Mouse (Mus musculus) retina, postnatal 7 days (tissue): ENCODE results near the gene Ccdc117.
"Not testable (repeated sequence)": the region's sequence is repeated elsewhere in the genome, so short reads cannot be mapped to it uniquely, and the experiment has no call there.

Source experiments
- DNase-seq: peaks from one replicate; pipeline ENCODE4 v3.0.0-alpha.2; 2012; ENCODE audit warnings: low read depth, low spot score

The Ccdc117 gene

DNA sequence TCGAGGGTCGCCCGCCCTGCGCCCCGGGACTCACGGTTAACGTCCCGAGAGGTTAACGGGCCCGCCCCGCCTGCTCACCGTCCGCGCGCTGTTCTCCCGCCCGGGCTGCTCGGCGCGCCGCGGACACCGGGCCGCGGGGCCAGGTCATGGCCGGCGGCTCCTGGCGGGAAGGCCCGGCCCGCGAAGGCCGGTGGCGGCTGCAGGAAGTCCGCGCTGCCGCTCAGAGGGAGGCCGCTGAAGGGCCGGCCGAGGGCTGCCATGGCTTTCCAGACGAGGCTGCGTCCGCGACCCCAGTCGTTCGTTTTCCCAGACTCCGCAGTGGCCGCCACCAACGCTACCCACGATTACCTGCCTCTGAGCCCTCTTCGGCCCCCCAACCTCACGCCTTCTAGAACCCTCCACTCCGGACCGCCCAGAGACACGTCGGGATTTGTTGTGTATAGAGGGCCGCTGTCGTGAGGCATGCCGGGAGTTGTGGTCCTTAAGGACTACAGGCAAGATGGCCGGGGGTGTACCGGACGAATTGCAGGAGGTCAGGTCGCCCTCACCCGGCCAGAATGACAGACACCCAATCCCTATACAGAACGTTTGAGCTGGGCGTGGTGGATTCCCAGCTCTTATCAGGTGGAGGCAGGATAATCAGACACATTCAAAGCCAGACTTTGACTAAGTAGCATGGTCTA lies at the start of gene Ccdc117:
Gene Ccdc117 (minus strand): TSS at position 389 of the 683 bp plus-strand sequence.
- peak; percentile 81 for DNase-seq

DNA sequence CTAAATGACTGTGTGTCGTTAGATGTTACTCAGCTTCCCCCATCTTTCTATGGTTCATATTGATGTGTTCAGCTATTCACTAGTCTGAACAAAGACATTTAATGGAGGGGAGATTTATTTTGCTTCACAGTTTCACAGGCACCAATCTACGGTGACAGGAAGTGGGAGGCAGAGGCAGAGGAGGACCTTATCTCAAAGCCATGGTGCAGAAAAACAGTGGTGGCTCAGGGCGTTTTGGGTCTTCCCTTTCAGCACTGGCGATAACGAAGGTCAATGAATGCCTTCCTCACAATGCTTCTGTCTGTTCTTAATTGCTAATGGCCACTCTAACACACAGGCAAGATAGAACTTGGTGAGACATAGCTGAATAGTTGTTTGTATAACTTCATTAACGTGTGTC lies 33.1 kb upstream of the Ccdc117 start:
- no peak for DNase-seq

DNA sequence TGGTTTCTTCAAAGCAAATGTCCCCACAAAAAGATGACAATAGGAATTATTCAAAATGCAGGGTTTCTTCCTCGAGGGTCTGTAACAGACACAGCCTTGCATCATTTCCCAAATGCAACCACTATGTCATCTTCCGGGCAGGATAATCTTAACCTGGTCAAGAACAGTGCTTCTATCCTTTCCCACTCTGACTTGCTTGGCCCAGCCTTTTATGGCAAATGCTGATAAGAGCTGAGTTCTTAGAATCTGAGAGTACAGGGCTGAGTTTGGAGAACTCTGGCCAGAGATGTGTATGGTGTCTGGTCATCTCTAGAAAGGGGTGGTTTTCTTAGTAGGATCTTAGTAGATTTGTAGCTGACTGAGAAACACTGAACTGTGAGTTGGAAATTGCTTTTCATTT lies 31.8 kb upstream of the Ccdc117 start:
- no peak for DNase-seq

DNA sequence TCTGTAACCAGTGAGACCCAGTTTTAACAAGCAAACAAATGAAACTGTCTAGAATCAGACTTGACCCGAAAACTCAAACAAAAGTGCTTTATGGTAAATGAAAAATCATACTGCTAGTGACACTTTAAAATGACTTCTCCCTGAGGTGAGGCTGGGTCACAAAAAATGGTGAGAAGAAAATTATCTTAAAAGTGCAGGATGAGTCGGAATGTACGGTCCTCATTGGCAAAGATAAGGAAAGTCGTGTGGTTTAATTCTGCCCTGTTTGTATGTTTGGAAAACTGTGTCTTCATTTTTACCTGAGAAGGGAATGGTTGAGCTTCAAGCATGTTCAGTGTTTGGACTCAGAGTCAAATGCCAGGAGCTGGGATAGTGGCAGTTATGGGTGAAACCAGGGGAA lies 29.9 kb upstream of the Ccdc117 start:
- DNase-seq = no peak

DNA sequence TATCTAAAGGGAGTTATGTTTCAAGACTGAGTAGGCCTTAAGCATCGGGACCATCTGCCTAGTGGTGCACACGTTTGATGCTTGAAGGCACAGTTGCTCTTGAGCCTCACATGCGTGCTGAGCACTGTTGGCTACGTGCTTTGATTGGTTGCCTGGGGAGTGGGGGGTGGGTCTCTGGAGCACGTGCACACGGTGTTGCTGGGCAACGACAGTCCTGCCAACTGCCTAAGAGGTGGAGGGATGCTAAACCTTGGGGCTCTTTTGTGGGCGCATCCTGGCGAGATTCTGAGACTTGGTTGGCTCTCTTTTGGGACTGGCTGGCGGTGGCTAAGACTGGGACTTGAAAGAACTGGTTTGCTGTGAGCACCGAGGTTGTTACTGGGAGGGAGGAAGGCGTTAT lies 27.5 kb upstream of the Ccdc117 start, which contains the start of gene Ankrd36:
Gene Ankrd36 (plus strand): TSS at position 211 of the 400 bp plus-strand sequence.
- no peak for DNase-seq

DNA sequence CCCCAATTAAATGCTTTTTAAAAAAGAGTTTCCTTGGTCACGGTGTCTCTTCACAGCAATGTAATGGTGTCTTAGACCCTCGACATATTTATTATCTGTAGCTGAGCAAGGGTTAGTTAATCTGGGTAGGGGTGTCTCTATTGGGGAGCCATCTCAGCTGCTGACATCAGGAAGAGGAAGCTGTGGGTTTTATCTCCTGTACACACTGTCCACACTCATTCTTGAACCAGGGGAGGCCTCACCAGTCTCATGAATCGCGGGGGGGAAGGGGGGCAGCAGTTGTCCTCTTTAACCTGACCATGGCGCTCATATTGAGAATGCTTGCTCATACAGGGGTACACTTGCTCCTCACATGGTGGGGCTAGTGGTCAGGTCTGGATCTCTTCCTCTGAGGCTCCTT lies 26.1 kb upstream of the Ccdc117 start:
- DNase-seq = no peak

DNA sequence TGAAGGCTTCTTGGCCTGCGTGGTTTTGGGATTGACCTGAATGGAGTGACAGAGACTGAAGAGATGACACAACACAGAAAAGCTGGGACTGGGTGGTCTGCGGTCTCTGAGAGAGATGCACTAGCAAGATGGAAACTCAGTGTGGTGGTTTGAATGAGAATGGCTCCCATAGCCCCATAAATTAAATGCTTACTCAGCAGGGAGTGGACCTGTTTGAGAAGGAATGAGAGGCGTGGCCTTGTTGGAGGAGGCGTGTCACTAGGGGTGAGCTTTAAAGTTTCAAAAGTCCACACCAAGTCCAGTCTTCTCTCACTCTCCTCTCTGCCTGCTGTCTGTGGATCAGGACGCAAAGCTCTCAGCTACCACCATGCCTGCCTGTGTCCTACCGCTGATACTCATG lies 25.7 kb upstream of the Ccdc117 start:
- DNase-seq = no peak

DNA sequence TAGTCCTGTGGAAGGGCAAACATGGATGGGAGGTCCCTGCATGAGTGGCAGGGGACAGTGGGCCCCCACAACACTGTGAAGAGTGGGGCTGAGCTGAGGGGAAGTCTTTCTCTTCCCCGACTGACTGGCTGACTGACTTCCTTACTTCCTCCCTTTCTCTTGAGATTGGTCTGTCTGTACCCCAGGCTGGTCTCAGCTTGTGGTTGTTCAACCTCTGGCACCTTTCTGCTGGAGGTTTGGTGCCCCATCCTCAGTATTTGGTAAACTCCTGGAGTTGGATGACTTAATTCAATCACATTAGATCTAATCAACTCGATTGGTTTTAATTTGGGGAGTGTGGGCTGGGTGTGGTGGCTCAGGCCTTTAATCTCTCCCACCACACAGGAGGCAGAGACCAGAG lies 24.5 kb upstream of the Ccdc117 start:
- DNase-seq = no peak

DNA sequence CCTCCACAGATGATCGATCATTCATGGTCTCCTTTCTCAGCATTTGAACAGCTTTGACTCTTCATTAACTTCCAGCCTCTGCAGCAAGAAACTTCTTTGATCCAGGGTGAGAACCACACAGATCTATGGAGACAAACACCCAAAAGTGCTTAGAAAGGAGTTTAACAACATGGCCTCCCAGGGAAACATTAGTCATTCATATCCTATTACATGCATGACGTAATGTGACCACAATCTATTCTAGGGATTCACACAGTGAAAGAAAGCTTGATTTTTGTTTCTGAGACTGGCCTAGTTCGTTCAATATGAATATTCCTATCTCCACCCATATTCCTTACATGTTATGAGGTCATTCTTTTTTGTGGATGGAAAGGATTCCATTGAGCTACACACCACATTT lies 23.6 kb upstream of the Ccdc117 start:
- DNase-seq = no peak

DNA sequence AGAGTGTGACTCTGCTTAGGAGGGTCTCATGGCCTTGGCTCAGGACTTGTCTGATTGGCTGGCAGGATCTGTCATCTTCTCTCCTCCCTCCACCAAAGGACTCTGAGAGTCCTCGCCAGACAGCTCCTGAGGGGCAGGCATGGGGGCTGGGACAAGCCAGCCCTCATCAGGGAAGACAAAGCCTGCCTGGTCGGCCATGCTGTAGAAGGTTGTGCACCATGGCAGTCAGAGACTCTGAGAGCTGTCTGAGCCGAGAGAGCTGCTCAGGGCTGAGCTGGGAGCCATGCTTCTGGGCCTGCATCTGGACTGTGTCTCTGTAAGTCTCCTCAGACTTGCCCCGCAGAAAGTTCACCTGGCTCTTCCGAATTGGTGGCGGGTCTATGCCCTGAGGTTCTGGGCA lies 21.9 kb upstream of the Ccdc117 start:
- no peak for DNase-seq

DNA sequence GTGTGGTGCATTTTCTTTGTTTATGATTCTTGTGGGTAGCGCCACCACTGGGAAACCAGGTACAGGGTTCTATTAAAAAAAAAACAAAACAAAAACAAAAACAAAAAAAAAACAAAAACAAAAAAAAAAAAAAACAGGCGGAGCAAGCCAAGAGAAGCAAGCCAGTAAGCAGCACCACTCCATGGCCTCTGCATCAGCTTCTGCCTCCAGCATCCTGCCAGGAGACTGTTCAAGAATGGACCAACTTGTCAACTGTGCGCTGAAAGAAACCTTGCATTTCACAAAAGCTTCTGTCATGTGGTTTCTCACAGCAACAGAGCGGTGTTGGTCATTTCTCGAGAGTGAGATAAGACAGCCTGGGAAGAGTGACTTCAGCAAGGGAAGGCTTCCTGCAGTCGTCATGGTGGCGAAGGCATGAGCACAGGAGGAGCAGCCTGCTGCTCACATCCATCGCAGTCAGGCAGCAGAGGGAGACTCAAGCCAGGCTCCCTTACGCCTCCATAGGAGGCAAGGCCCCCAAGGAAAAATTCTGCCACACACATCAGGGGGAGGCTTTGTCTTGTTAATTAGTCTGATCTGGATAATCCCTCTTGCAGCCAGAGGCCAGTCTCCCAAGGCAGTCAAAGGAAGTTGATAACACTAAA lies 20.8 kb upstream of the Ccdc117 start:
- DNase-seq = peak; percentile 47

DNA sequence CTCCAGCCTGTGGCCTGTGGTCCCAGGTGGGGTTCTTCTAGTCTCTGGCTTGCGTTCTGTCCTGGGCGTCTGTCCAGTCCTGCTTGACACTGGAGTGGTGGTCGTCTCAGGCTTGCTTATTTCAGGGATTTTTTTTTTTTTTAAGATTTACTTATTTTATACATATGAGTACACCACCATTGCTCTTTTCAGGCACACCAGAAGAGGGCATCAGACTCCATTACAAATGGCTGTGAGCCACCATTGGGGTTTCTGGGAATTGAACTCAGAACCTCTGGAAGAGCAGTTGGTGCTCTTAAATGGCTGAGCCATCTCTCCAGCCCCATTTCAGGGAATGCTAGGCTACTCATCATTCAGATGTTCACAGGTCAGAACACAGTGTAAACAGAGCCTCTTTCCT lies 18.3 kb upstream of the Ccdc117 start:
- DNase-seq = no peak

DNA sequence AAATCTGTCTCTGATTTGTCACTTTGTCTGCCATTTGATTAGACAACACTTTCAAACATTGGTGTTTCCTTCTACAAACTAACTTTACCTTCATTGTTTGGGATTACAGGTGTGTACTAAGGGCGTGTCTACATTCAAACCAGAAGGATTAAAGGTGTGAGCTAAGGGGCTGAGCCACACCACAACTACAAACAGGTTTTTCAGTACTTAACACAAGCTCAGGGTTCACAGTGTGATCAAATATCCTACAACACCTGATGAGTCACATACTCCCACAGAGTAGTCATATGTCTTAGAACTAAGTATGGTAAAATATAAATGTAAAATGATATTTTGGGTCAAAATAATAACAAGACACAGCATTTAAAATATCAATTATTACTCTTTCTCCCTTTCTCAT lies 9.9 kb upstream of the Ccdc117 start:
- no peak for DNase-seq

DNA sequence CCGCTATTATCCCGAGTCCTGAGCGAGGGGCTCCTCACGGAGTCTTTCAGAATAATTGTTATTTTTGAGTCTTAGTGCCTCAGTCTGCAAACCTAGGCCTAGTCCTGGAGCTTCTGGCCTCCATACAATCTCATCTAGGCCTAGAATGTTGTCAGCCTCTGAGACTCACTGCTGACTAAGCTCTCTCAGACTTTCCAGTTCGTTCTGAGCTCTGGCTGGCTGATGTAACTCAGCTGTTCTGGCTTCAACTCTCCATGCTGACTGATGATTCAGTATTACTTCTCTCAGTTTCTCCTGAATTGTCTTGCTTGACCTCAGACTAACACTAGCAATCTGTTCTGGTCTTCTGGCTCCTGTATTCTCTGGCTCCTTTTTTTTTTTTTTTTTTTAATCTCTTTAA lies 9.4 kb upstream of the Ccdc117 start:
- DNase-seq = no peak

DNA sequence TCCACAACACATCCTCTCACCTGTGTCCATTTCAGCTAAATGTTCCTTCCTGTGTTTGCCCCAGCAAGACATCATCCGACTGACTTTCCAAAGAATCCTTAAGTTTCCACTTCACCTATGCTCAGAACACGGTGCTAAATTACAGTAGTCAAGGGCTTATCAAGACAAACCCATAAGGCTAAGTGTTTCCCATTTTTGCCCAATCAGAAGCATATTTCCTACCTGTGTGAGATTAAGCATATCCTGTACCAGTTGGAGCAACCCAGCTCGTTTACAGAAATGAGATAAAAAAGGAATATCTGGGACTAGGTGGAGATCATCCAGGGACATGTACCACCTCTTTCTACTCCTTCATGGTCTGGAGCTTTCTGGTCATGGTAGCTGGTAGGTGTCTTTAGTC lies 4.7 kb upstream of the Ccdc117 start:
- no peak for DNase-seq

DNA sequence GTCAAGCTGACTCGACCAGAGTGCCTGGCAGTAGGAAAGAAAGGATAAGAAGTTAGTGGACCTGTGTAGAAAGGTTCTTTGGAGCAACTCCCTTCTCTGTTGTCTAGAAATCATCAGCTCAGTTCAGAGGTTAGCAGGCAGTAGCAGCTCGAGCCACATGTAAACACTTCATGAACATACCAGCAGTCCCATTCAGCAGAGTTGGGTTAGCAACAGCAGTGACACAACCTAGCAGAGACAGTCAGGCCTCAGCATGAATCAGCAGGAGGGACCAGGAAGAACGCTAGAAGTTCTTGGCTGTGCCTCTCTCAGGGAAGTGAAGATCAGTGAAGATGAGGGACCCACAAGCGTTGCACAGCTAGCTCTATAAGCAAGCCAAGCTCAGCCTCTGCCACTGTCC lies 3.5 kb upstream of the Ccdc117 start:
- no peak for DNase-seq

DNA sequence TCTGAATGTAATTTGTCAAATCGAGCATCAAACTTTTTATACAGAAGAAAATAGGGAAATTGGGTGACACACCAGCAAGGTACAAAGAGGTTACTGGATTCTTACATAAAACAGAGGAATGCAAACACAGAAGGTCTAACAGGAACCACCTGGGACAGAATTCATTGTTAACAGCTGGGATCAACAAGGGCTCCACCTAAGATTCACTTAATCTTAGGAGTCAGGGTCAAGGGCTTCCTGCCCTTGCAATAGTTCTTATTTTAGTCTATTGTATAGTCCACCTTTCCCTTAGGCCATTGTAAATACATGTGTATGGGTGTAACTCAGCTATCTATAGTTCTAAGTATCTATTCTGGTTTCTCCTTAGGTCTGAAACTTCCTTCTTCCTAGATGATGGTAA lies 2.7 kb upstream of the Ccdc117 start:
- DNase-seq = not testable (repeated sequence)

DNA sequence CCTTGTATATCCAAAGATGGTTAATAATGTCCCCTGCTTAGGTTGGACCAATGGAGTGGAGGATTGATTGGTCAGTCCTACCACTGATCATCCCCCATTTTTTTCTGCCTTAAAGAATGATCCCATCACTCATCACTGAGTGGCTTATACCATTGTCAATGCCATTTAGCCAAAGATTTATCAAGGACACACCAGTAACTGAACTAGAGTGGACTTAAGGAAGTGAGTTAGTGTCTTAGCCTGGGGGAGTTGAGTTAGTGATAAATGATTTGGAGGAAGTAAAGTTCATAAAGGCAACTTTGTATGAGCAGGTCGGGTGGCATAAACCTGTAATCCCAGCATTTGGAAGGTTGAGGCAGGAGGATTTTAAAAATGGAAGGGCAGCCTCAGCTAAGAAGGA lies 1.3 kb upstream of the Ccdc117 start:
- DNase-seq = no peak

DNA sequence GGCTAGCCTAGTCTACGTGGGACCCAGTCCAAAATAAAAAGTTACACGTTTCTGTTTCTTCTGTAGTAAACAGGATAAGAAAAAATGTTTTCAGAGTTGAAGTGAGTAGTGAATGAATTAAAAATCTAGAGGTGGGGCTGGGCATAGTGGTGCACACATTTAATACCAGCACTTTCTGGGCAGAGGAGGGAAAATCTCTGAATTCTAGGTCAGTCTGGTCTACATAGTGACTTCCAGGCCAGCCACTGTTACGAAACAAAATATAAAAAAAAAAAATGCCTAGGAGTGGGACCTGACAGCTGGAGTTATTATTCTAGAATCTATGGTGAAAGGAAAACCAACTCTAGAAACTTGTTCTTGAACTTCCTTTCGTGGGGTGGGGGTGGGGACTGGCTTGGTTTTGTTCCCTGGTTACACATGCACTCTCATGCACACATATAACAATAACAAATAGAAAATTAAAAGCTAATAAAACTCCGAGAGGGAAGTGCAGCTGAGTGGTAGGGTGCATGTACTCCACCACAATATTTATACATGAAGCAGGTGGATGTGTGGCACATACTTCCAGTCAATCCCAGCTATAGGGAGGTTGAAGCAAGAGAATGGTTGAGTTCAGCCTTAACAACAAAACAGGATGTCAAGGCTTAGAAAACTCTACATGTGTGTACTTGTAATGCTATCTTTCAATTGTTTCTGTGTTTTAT lies 647 bp upstream of the Ccdc117 start:
- DNase-seq = no peak

DNA sequence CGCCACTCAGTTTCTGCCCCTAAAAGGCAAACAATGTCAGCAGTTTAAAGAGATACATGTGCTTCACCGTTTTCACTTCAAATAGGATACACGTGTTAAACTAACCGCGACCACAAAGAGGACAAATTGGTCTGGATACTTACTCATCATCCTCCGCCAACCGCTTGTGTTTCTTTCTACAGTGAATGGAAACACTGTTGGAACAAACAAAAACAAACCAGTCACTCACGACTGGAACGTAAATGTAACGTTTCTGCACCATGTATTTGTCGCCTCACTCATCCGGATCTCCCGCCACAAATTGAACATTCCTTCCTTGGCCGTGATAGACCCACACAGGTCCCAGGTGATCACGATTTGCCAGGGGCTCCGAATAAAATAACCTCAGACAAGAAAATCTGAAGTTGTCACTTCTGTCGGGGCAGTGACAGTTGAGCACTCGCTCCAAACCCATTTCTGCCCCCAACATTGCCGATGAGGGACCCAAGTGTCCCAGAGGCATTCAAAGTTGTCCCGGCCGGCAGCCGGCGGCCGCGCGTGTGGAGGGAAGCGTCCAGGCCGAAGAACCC lies 673 bp downstream of the Ccdc117 start:
- DNase-seq = no peak

DNA sequence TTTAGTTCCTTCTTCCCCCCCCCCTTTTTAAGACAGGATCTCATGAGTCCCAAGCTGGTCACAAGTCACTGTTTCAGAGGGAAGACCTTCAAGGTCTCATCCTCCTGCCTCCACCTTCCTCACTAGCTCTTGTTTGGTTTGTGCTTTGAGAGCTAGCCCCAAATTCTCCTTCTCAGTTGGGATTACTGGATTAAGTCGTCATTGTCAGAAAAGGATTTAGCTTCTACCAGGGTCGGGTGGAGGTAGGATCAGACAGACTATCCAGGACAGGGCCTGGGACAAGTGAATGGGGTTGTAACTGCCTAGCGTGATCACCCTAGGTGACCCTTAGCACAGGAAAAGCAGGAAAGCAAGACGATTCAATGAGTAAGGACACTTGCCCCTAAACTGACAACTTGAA lies 1.7 kb downstream of the Ccdc117 start:
- no peak for DNase-seq

DNA sequence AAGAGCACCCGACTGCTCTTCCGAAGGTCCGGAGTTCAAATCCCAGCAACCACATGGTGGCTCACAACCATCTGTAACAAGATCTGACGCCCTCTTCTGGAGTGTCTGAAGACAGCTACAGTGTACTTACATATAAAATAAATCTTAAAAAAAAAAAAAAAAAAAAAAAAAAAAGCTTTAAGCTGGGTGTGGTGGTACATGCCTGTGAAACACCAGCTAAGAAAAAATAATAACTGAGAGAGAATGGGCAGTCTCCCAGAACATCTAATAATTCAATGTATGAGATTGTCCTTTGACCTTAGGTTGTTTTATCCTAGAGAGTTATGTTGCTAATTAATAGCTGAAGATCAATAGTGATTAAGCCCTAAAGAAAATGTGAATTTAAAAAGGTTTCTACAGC lies 4.5 kb downstream of the Ccdc117 start:
- DNase-seq = not testable (repeated sequence)

DNA sequence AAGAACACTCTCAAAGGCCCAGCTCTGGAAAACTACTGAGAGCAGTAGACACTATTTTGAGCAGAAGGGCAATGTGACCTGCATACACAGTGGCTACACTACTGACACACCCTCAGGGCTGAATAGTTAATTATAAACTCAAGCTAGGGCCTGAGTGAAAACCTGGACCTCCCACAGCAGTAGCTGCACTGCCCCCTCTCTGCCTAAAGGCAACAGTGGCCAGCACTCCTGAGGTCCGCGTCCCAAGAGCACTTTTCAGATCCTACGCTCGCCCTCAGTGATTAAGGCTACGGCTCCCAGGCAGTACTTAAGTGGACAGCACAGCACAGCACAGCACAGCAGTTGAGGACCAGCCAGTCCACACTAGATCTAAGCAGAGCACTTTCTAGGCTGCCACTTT lies 8.9 kb downstream of the Ccdc117 start:
- no peak for DNase-seq
